Mouse (Mus musculus) left cerebral cortex, postnatal 10 days (tissue): ENCODE results near the gene Cgref1. TPM values are rescaled to one million over a fixed set of nuclear protein-coding genes. Genes with fewer than 3 reads are reported as not detected.
A peak's percentile ranks its signal among the peaks of the same experiment; 100 is the strongest.

Source experiments
- DNase-seq, 2 experiments: peaks; one replicate each; pipeline ENCODE4 v3.0.0; 2021 to 2022; ENCODE audit warnings: low spot score in 2 of 2, mixed read lengths in 1 of 2; ENCODE audit errors: extremely low spot score in 1 of 2
- intact Hi-C: fragments of 180-260 bp; cut with DNase I; formaldehyde crosslinking; loops from one replicate; pipeline ENCODE4 v1.15.1; 2025
- total RNA-seq, 2 experiments: library from RNA; stranded (reverse); gene quantifications; 2 replicates each; pipeline ENCODE4 v1.2.3; 2021

Cgref1 gene
- total RNA-seq, 2 experiments from 2014 or later = 61.1 to 62.5 TPM

DNA sequence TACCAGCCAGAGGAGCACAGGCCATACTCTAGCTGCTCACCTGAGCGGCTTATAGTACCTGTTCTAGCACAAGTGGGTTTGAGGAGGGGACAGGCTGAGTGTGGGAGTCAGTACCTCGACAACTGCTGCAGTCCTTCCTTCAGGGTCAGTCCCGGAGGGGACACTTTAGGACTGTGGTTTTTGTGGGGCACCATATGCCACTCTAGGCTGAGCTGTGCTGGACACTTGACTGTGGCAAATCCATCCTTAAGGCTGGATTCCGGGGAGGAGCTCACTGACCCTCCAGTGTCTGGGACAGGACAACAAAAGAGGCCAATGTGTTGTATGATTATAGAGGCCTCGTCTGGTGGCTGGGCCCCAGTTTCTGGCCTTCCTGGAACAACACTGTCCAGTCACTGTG is 7.2 kb upstream of the Cgref1 start:
- no peak for DNase-seq
- intact Hi-C loops = no loop called here

DNA sequence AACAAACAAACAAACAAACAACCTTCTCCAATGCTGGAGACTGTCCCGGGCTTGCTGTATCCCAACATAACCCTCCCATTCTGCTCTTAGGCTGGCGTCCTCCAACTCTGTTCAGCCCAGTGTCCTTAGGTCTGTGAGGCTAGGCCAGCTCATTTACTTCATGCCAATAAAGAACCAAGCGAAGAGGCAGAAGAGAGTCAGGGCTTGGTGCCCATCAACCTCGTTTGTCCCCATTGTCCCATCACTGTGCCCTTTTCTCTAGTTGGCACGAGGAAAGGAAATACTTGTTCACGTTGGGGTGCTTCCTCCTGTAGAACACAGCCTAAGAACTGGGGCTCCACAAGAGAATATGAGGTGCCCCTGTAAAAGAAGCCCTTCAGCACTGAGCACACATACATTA is 6.3 kb upstream of the Cgref1 start:
- DNase-seq = no peak
- intact Hi-C loops = no loop called here

DNA sequence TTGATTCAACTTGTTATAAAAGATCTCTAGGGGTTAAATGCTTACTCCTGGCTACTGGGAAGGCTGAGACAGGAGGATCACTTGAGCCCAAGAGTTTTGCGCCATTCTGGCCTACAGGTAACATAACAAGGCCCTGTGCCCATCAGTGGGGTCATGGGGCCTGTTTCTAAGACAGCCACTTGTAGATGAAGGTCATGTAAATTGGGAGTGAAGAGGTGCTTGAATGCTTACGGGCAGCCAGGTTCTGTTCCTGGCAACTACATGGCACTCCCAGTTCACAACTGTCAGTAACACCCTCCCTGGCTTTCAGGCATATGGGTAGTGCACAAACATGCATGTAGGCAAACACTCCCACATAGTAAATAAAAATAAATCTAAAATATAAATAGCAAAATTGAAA is 5.5 kb upstream of the Cgref1 start:
- intact Hi-C loops = no loop called here
- no peak for DNase-seq

DNA sequence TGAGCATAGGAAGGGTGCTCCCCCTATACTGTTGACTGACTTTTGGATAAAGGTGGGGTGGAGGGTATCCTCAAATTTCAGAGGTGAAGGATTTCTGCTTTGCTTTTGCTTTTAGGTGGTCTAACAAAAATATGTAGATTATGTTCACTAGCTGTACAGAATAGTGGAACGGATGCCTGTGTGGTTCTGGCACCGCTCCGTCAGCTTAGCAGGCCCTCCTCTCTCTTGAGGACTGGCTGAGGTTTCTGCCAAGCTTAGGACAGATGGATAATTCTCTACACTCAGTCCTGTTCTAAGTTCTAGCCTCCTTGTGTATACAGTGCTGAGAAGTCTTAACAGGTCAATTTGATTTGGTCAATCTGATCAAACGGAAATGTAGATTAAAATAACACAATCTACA is 5.1 kb upstream of the Cgref1 start:
- intact Hi-C loops = no loop called here
- no peak for DNase-seq

DNA sequence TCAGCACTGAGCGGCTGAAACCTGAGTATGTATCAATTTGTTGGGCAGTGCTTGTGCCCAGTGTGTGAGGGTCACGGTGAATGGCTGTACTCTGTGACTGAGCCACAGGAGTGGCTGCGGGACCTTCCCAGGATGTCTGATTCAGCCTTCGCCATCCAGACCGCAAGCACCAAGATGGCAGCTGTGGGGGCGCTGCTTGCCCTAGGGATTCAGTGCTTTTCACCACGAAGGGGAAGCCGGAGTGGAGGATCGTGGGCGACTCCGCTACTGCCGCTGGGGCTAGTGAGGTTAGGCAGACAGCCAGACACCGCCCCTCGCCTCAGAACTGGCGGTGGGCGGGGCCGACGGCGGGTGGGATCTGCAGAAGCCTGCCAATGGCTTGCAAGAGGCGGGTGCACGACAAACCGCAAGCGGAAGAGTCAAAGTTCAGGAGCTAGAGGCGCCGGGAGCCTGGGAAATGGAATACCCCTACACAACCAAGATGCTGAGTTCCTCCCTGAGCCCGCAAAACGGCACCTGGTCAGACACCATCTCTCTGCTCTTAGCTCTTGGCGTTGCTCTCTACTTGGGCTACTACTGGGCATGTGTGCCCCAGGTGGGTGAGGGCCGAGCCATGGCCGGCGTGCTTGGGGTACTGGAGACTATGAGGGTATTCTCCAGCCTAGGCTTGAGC is 4.4 kb upstream of the Cgref1 start:
- intact Hi-C loops = loop anchor here (5.0 kb wide), 1 partner anchor 103 kb away; the partner anchor contains the start of gene Cad
- DNase-seq = peak; percentile 94 to 97

DNA sequence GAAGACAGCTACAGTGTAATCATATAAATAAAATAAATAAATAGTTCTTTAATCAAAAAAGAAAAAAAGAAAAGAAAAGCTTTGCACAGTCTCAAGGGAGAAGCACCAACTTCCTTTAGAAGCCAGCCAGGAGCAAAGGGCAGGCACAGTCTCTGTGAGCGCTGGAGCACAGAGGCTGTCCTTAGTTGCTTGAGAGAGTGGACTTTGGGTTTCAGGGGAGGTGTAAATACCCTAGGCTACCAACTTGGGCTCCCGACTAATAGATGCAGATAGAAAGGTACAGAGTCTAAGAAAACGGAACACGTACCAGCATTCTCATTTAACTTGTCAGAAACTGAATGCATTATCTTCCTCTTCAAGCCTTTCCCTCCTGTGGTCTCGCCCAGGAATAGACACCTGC is 3.2 kb upstream of the Cgref1 start:
- DNase-seq = no peak
- intact Hi-C loops = loop anchor here (5.0 kb wide), 1 partner anchor 104 kb away; the partner anchor contains the start of gene Cad

DNA sequence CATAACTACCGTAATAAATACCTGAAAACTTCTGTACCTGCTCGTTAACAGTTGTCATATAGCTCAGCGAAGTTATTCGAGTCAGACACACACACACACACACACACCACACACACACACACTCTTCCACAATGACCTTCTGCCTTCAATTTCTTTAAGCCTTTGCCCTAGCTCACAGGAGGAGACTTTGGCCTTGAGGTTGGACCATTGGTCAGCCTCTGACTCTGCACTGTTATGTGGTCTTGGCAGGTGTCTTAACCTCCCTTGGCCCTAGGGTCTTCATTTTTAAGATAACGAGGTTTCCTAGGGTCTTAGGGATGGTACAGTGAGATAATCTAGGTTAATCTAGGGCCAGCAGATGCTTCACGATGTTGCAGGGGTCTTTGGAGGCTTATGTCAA is 1.0 kb downstream of the Cgref1 start:
- DNase-seq = no peak
- intact Hi-C loops = no loop called here

DNA sequence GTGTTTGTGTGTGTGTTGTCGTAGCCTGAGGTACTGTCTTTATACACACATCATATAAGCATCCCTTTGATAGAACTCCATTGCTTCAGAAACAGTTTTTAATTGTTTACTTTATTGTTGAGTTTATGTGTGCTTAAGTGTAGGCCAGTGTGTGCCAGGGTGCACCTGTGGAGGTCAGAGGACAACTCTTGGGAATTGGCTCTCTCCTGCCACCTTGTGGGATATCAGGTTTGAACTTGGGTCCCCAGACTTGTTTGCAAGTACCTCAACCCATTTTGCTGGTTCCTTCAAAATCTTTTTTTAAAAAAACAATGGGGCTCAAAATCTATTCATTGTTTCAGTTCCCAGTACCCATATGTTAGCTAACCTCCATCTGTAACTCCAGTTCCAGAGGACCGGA is 2.4 kb downstream of the Cgref1 start:
- intact Hi-C loops = no loop called here

DNA sequence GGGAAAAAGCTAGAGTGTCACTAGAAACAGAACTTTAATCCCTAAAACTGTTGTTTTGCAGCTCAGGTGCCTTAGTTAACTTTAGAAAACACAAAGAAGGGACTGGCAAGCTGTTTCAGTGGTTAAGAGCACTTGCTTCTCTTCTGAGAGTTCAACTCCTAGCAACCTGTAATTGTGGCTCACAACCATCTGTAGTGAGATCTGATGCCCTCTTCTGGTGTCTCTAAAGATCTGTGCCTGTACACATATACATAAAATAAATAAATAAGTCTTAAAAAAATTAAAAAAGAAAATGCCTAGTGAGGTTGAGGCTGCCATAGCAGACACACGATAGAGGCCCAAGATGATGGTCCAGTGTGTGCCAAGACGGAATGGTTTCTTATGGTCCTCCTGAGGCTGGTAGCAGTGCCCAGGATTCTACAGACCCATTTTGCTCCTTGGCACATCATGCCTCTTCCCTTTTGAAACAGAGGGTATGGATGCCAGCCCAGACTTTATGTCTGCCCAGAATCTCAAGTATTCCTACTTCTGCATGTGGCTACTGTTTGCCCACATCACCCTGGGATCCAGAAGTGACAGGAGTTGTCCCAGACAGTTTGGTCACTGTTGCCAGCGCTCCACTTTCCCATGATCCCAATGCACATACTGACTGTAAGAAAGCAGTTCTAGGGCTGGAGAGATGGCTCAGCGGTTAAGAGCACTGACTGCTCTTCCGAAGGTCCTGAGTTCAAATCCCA is 10.5 kb downstream of the Cgref1 start:
- intact Hi-C loops = loop anchor here (5.0 kb wide), 1 partner anchor 67 kb away; no protein-coding TSS in a partner anchor
- DNase-seq = no peak

More for the DNA sequence above, 2.4 kb downstream of the Cgref1 start:
- DNase-seq = no peak

DNA sequence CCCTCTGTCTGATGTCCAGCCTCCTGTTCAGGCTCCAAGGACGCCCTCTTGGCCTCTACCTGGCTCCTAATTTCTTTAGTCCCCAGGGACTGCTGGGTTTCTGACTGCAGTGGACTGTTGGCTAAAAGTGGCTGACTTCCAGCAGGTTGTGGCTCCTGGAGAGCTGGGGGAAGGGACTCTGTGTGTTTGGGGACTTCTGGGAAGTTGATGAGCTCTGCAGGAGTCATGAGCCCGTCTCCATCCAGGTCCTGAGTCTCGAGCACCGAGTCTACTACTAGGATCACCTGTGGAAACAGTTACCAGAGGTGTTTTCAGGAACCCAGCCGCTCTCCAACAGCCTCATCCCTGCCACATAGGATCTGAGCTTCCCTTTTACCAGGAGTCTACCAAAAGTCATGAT is 11.7 kb downstream of the Cgref1 start:
- intact Hi-C loops = loop anchor here (5.0 kb wide), 1 partner anchor 69 kb away; no protein-coding TSS in a partner anchor
- DNase-seq = no peak

DNA sequence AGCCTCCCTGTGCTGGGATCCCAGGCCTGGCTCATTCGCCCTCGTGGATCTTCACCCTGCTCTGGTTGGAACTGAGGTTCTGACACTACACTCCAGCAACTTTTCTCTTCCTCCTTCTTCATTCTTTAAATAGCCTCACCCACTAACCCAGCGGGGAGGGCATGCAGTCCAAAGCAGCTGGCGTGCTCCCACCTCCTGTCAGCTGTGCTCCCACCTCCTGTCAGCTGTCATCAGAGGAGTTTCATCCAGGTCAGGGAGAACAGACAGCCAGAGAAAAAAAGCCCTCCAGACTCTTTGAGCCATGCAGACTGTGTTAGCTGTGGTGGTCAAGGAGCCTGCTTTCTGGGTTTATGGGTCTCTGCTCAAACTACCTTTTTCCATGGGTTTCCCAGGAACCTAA is 14.0 kb downstream of the Cgref1 start:
- intact Hi-C loops = loop anchor here (5.0 kb wide), 1 partner anchor 71 kb away; no protein-coding TSS in a partner anchor
- no peak for DNase-seq

DNA sequence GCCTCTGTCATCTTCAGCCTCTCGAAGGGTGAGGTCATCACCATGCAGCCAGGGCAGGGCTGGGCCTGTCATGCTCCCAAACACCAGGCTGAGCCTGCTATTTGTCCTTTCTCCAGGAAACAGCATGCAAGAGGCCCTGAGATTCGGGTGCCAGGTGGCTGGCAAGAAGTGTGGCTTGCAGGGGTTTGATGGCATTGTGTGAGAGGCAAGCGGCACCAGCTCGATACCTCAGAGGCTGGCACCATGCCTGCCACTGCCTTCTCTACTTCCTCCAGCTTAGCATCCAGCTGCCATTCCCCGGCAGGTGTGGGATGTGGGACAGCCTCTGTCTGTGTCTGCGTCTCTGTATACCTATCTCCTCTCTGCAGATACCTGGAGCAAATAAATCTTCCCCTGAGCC is 14.5 kb downstream of the Cgref1 start:
- intact Hi-C loops = loop anchor here (5.0 kb wide), 1 partner anchor 71 kb away; no protein-coding TSS in a partner anchor
- DNase-seq = no peak

DNA sequence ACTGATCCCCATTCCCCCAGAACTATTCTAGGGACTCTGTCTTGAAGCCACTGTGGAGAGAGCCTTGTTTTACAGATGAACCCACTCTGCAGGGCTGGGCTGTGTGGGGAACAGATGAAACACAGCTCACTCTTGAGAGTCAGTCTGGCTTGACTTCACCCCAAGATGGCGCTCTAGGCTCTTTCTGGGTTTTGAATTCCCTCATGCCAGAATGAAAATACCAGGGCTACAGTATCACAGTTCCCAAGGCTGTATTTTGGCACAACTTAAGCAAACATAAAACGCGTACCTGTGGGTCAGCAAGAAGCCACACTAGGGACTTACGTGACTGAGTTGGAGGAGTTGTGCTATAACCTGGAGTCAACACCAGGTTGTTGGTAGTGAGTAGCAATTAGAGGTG is 15.3 kb downstream of the Cgref1 start:
- peak; percentile 74 to 83 for DNase-seq

DNA sequence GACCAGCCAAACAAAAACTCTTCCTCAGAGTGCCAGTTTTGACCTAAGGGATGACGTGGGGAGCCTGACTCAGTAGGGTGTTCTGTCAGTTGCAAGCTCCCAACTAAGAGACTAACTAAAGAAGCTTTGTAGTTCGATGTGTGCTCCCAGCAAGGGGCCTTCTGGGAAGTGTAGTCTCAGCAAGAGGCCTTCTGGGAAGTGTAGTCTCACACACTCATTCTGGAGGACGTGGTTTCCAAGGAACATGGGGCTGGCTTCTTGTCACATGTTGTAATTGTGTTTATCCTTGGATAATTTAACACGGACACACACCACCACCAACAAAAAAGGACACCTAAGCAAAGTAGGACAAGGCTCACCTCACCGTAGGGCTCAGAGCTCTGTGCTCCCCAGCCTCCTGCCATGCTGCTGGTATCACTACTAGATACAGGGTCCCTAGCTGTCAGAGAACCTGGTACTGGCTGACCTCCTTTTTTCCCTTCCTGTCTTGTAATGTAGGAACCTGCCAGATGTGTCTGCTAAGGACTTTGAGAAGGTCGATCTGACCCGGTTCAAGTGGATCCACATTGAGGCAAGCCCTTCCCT is 17.4 kb downstream of the Cgref1 start:
- no peak for DNase-seq
- intact Hi-C loops = loop anchor here (10.0 kb wide), 1 partner anchor 713 kb away; no protein-coding TSS in a partner anchor

More for the DNA sequence above, 15.3 kb downstream of the Cgref1 start:
- intact Hi-C loops = loop anchor here (5.0 kb wide), 1 partner anchor 72 kb away; no protein-coding TSS in a partner anchor

DNA sequence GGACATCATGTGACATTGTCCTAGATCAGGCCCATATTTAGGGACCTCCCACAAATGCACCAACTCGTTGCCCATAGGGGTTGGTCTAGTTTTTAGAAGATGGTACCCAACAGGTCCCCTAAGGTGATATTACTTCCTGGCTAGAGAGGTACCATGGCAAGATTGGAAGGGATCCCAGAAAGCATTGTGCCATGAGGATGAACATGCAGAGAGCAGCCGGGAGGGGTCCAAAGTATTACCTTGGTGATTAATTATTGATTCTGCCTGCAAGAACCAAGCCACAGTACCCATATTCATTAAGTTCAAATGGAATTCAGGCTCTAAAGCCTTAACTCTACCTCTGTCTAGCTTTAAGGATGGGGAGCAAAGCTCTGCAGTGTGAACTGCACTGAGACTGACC is 19.3 kb downstream of the Cgref1 start:
- intact Hi-C loops = loop anchor here (10.0 kb wide), 1 partner anchor 711 kb away; no protein-coding TSS in a partner anchor
- no peak for DNase-seq

DNA sequence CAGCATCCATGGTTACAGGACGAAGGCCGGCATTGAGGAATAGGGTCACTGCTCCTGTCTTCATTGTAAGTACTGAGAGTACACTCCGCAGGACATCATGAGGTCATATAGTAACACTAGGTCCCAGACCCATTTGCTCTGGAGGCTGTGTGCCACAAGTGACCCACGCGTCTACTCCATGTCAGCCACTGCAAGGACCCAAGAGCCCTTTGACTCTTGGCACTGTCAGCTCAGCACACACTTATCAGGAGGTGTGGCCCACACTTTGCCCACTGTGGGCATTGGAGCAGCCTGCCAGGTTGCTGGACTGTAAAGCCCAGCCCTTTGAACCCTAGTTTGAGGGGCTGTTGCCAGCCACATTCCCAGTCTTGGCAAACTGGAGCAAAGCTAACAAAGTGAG is 20.2 kb downstream of the Cgref1 start:
- DNase-seq = no peak
- intact Hi-C loops = loop anchor here (10.0 kb wide), 1 partner anchor 710 kb away; no protein-coding TSS in a partner anchor

DNA sequence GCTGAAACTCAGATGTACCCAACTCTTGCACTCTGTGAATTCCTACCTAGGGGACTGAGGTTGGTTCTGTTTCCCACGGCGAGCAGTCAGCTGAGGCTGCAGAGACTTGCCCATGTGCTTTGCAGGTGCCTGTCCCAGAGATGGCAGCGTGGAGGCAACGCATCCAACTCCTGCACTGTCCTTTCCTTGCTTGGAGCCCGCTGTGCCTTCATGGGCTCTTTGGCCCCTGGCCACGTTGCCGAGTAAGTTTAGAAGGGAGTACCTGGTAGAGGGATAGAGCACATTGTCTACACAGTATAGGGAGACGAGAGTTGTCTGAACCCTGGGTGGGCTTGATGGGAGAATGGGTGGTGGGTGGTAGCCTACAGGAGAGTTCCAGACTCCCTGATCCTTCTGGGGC is 20.8 kb downstream of the Cgref1 start:
- DNase-seq = no peak
- intact Hi-C loops = loop anchor here (10.0 kb wide), 1 partner anchor 710 kb away; no protein-coding TSS in a partner anchor

DNA sequence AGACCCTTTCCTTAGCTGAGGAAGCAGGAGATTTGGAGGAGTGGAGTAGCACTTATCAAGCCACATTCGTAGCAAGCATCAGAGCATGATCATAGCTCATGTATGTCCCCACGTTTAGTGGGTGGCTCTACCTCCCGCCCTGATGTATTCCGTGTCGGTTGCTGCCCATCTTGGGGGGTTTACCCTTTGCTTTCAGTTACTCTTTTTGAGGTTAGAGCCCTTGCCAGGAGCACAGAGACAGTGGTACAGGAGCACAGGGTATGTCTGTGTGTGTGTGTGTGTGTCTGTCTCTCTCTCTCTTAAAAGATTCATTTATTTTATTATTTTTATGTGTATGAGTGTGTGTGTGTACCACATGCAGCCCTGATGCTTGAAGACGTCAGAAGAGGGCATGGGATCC is 22.3 kb downstream of the Cgref1 start:
- no peak for DNase-seq
- intact Hi-C loops = loop anchor here (10.0 kb wide), 1 partner anchor 708 kb away; no protein-coding TSS in a partner anchor

DNA sequence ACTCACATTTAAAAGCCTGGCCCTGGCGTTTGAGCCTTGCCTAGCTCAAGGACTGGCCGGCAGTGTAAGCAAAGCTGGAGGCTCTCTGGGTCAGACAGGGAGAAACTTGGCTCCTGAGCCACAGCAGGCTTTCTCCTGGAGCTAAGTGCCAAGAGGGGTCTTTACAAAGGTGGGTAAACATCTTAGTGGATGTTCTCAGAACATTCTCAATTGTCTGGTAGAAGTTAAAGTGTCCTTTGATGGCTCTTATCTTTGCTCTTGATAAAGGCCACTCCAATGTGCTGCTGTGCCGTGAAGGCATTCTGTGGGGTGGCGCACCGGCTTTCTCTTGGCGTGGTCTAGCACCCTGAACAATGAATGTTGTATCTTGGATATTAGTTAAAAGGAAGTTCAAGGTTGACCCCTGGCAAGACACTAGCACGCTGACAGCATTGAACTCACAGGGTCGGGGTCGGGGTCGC is 22.8 kb downstream of the Cgref1 start:
- intact Hi-C loops = loop anchor here (10.0 kb wide), 1 partner anchor 708 kb away; no protein-coding TSS in a partner anchor
- DNase-seq = no peak
